Mouse (Mus musculus) forebrain, embryonic 13.5 days (tissue): ENCODE measurements at regions not wholly inside any gene's neighbourhood (a gene's known extent, or its start where the extent isn't known, plus 50 kb on each side); places are given as distances from the start of the nearest gene placed in this dataset.

Experiments used
- ATAC-seq: fragments of 200-750 bp; cut with Nextera tagmentation; 2 replicates; pipeline ENCODE4 v1.8.0; 2017
- H3K27ac ChIP-seq: fragments of 300-500 bp; sonication (generic); 2 replicates; pipeline ENCODE4 v1.5.1; 2015; ENCODE audit warnings: inconsistent platforms, mild to moderate bottlenecking, moderate library complexity
- H3K27me3 ChIP-seq: fragments of 300-500 bp; sonication (generic); 2 replicates; pipeline ENCODE4 v1.6.1; 2015; ENCODE audit warnings: mild to moderate bottlenecking, inconsistent platforms
- H3K36me3 ChIP-seq: fragments of 300-500 bp; sonication (generic); 2 replicates; pipeline ENCODE4 v1.6.1; 2015; ENCODE audit warnings: mild to moderate bottlenecking, inconsistent platforms; ENCODE audit not compliant: poor library complexity, severe bottlenecking
- H3K4me1 ChIP-seq: fragments of 300-500 bp; sonication (generic); 2 replicates; pipeline ENCODE4 v1.6.1; 2015; ENCODE audit warnings: inconsistent platforms
- H3K4me2 ChIP-seq: fragments of 300-500 bp; sonication (generic); 2 replicates; pipeline ENCODE4 v1.6.1; 2015; ENCODE audit warnings: inconsistent platforms, mild to moderate bottlenecking, moderate library complexity
- H3K4me3 ChIP-seq: fragments of 300-500 bp; sonication (generic); 2 replicates; pipeline ENCODE4 v1.5.1; 2015; ENCODE audit warnings: mild to moderate bottlenecking, inconsistent platforms
- H3K9ac ChIP-seq: fragments of 300-500 bp; sonication (generic); 2 replicates; pipeline ENCODE4 v1.6.1; 2015; ENCODE audit warnings: mild to moderate bottlenecking, inconsistent platforms
- H3K9me3 ChIP-seq: fragments of 300-500 bp; sonication (generic); replicated peaks from 2 replicates; pipeline ENCODE4 v1.6.1; 2016; ENCODE audit warnings: inconsistent platforms
- WGBS: fragments of 180-500 bp; shearing (Covaris S2); methylation state at CpG from one replicate; pipeline ENCODE4 v1.1.7; 2015; 5-methylcytosine and 5-hydroxymethylcytosine counted together

GRCm38 (mm10) chr3:157472674-157473073, 61.3 kb upstream of the Zranb2 start:
- H3K9ac ChIP-seq: no peak overlapping the region
- H3K36me3 ChIP-seq: no peaks in the 10 kb centered on the region
- no peaks in the 10 kb centered on the region for H3K27me3 ChIP-seq
- no peak overlapping the region for H3K27ac ChIP-seq
- 70% methylated on average over 5 of the region's 5 CpGs for WGBS
- H3K4me1 ChIP-seq: no peaks in the 10 kb centered on the region
- no peak for ATAC-seq
- H3K4me2 ChIP-seq: no peak overlapping the region
- no peak overlapping the region for H3K4me3 ChIP-seq
- no peaks in the 10 kb centered on the region for H3K9me3 ChIP-seq

GRCm38 (mm10) chr3:157477731-157478130, 56.2 kb upstream of the Zranb2 start:
- Histone ChIP-seq H3K4me3 (no peak overlapping the region), H3K9me3 (no peaks in the 10 kb centered on the region), H3K36me3 (no peaks in the 10 kb centered on the region), H3K27ac (no peak overlapping the region), H3K4me1 (no peaks in the 10 kb centered on the region), H3K4me2 (no peak overlapping the region), H3K9ac (no peak overlapping the region), H3K27me3 (no peaks in the 10 kb centered on the region)
- no peak for ATAC-seq
- 74% methylated on average over 2 of the region's 2 CpGs for WGBS
